Mouse (Mus musculus): ENCODE data around the gene Rfx3.

Rfx3 gene

GRCm38 (mm10) chr19:27905172-27905571 is 105.8 kb downstream of the Rfx3 start:
- DNase-seq (ENCODE audit: low read depth): no peak

GRCm38 (mm10) chr19:27904655-27905054 is 106.3 kb downstream of the Rfx3 start:
- peak; percentile 42 for DNase-seq (ENCODE audit: low read depth)

- no peak for DNase-seq (ENCODE audit: low read depth)
Measured at GRCm38 (mm10) chr19:27904209-27904608, 106.8 kb downstream of the Rfx3 start.

GRCm38 (mm10) chr19:27902601-27903000 is 108.4 kb downstream of the Rfx3 start:
- DNase-seq (ENCODE audit: low read depth): no peak

- no peak for DNase-seq (ENCODE audit: low read depth)
Measured at GRCm38 (mm10) chr19:27901693-27902092, 109.3 kb downstream of the Rfx3 start.

GRCm38 (mm10) chr19:27884520-27884919 is 126.4 kb downstream of the Rfx3 start:
- DNase-seq (ENCODE audit: low read depth): no peak

GRCm38 (mm10) chr19:27877429-27877828 is 133.5 kb downstream of the Rfx3 start:
- DNase-seq (ENCODE audit: low read depth): no peak

GRCm38 (mm10) chr19:27870794-27871193 is 140.2 kb downstream of the Rfx3 start:
- peak; percentile 27 for DNase-seq (ENCODE audit: low read depth)

GRCm38 (mm10) chr19:27859641-27860040 is 151.3 kb downstream of the Rfx3 start:
- DNase-seq (ENCODE audit: low read depth): no peak

- DNase-seq (ENCODE audit: low read depth): no peak
Measured at GRCm38 (mm10) chr19:27848946-27849345, 162.0 kb downstream of the Rfx3 start.

GRCm38 (mm10) chr19:27847055-27847454 is 163.9 kb downstream of the Rfx3 start:
- DNase-seq (ENCODE audit: low read depth): no peak

- DNase-seq (ENCODE audit: low read depth): no peak
Measured at GRCm38 (mm10) chr19:27838635-27839034, 172.3 kb downstream of the Rfx3 start.

GRCm38 (mm10) chr19:27838041-27838440 is 172.9 kb downstream of the Rfx3 start:
- no peak for DNase-seq (ENCODE audit: low read depth)

- no peak for DNase-seq (ENCODE audit: low read depth)
Measured at GRCm38 (mm10) chr19:27832448-27832847, 178.5 kb downstream of the Rfx3 start.

GRCm38 (mm10) chr19:27828316-27828715 is 182.7 kb downstream of the Rfx3 start:
- DNase-seq (ENCODE audit: low read depth): no peak

GRCm38 (mm10) chr19:27817661-27818060 is 193.3 kb downstream of the Rfx3 start:
- no peak for DNase-seq (ENCODE audit: low read depth)

- peak; percentile 75 for DNase-seq (ENCODE audit: low read depth)
Measured at GRCm38 (mm10) chr19:27780030-27780429, 230.9 kb downstream of the Rfx3 start.

- no peak for DNase-seq (ENCODE audit: low read depth)
Measured at GRCm38 (mm10) chr19:27770716-27771265, 240.2 kb downstream of the Rfx3 start.

- no peak for DNase-seq (ENCODE audit: low read depth)
Measured at GRCm38 (mm10) chr19:27768444-27768843, 242.5 kb downstream of the Rfx3 start.

GRCm38 (mm10) chr19:27760309-27760708 is 250.7 kb downstream of the Rfx3 start:
- no peak for DNase-seq (ENCODE audit: low read depth)

GRCm38 (mm10) chr19:27759347-27759746 is 251.6 kb downstream of the Rfx3 start:
- no peak for DNase-seq (ENCODE audit: low read depth)

- no peak for DNase-seq (ENCODE audit: low read depth)
Measured at GRCm38 (mm10) chr19:27747301-27747700, 263.7 kb downstream of the Rfx3 start.

- no peak for DNase-seq (ENCODE audit: low read depth)
Measured at GRCm38 (mm10) chr19:27738908-27739307, 272.1 kb downstream of the Rfx3 start.

- DNase-seq (ENCODE audit: low read depth): no peak
Measured at GRCm38 (mm10) chr19:27736571-27736970, 274.4 kb downstream of the Rfx3 start.

- DNase-seq (ENCODE audit: low read depth): no peak
Measured at GRCm38 (mm10) chr19:27718931-27719330, 292.0 kb downstream of the Rfx3 start.

Data from c-Kit-positive CD71-positive TER-119-negative erythroid progenitor cells, embryonic 14.5 days (primary cell).